Mouse (Mus musculus): ENCODE data around the gene Rpl14. TPM values are rescaled to one million over a fixed set of nuclear protein-coding genes. Genes with fewer than 3 reads are reported as not detected.

Gene Rpl14
- total and polyA plus RNA-seq, 3 experiments, result 1,081 to 2,026 (median 1,346) TPM

- TF ChIP-seq TCF12 (IDR thresholded peaks at IDR 0.05; ENCODE audit: low read depth, low read length) (no peak), USF2 (conservative IDR thresholded peaks at IDR 0.05; ENCODE audit: low read depth, low read length) (no peak), POLR2A (IDR thresholded peaks at IDR 0.05; ENCODE audit: low read depth, low read length) (peak; percentile 49), MAZ (IDR thresholded peaks at IDR 0.05; ENCODE audit: low read depth, low read length) (no peak), MXI1 (IDR thresholded peaks at IDR 0.05; ENCODE audit: low read depth, low read length) (no peak), HCFC1 (IDR thresholded peaks at IDR 0.05; ENCODE audit: low read depth, low read length) (no peak), TBP (conservative IDR thresholded peaks at IDR 0.05; ENCODE audit: low read depth, low read length) (no peak), NELFE (IDR thresholded peaks at IDR 0.05; ENCODE audit: low read depth, low read length) (0 out of 2 replicates have a peak, but pooled peaks have one; percentile 27), ZMIZ1 (IDR thresholded peaks at IDR 0.05; ENCODE audit: low read depth, low read length) (0 out of 2 replicates have a peak, but pooled peaks have one; percentile 50), RCOR1 (conservative IDR thresholded peaks at IDR 0.05; ENCODE audit: low read depth, low read length) (peak; percentile 34; the same call in 1 of the 2 replicates), SMC3 (IDR thresholded peaks at IDR 0.05; ENCODE audit: low read depth, low read length) (no peak)
Observed at GRCm38 (mm10) chr9:120575748-120576661, 4.8 kb downstream of the Rpl14 start (continued).

- H3K9ac ChIP-seq (ENCODE audit: insufficient read depth, low read depth), result peak overlapping the region; percentile 6; the same call in 1 of the 2 replicates
- H3K4me1 ChIP-seq (ENCODE audit: control insufficient read depth in 1 of 2, insufficient read depth in 2 of 2), result peaks cover 19 to 54% of the 10 kb centered on the region in 2 experiments
- in situ Hi-C loops (cut with MboI; ENCODE audit: low pct_ligation_motif_present, low pct_unique_long_range_greater_than_20kb, low sequenced_read_pairs) (no loop called here), dilution Hi-C loops (cut with MboI; ENCODE audit: extremely low pct_ligation_motif_present, extremely low pct_unique_long_range_greater_than_20kb, low sequenced_read_pairs) (no loop called here)
- no peaks in the 10 kb centered on the region for H3K27me3 ChIP-seq (replicated peaks)
- H3K36me3 ChIP-seq (replicated peaks in 1 of 2; ENCODE audit: control insufficient read depth in 1 of 2, insufficient read depth in 1 of 2, low read length in 1 of 2), result peaks cover 38 to 40% of the 10 kb centered on the region in 2 experiments
- H3K9me3 ChIP-seq (replicated peaks; ENCODE audit: low read length), result no peaks in the 10 kb centered on the region
- peak; percentile 52 for DNase-seq (ENCODE audit: extremely low read depth)
- H3K4me3 ChIP-seq (replicated peaks in 1 of 3; ENCODE audit: low read depth in 2 of 3, low read length in 2 of 3, poor library complexity in 1 of 3), result peak overlapping the region in 1 of 3 experiments; percentile 74
- peak overlapping the region; percentile 53 for H3K27ac ChIP-seq (ENCODE audit: insufficient read depth, low read depth)
- TF ChIP-seq MAZ (IDR thresholded peaks at IDR 0.05; ENCODE audit: low read depth, low read length), result no peak
- TF ChIP-seq USF1 (IDR thresholded peaks at IDR 0.05; ENCODE audit: low read depth, low read length), result no peak
- no peak for TF ChIP-seq ZC3H11A (IDR thresholded peaks at IDR 0.05; ENCODE audit: low read depth, low read length)
- TF ChIP-seq SMC3 (IDR thresholded peaks at IDR 0.05; ENCODE audit: low read depth, low read length), result no peak
- TF ChIP-seq NELFE (IDR thresholded peaks at IDR 0.05; ENCODE audit: low read depth, low read length), result no peak
- no peak for TF ChIP-seq ELF1 (IDR thresholded peaks at IDR 0.05; ENCODE audit: low read depth, low read length)
- no peak for TF ChIP-seq TBP (conservative IDR thresholded peaks at IDR 0.05; ENCODE audit: low read depth, low read length)
- no peak for TF ChIP-seq SIN3A (IDR thresholded peaks at IDR 0.05; ENCODE audit: low read length)
- TF ChIP-seq IRF4 (IDR thresholded peaks at IDR 0.05; ENCODE audit: low read depth, low read length), result no peak
- TF ChIP-seq TCF12 (IDR thresholded peaks at IDR 0.05; ENCODE audit: low read depth, low read length), result no peak
- TF ChIP-seq JUND (conservative IDR thresholded peaks at IDR 0.05; ENCODE audit: low read depth, low read length), result no peak
- TF ChIP-seq MAFK (IDR thresholded peaks at IDR 0.05; ENCODE audit: insufficient replicate concordance, low read length), result no peak
- H3K79me2 ChIP-seq (replicated peaks; ENCODE audit: control insufficient read depth, extremely low read depth, insufficient read depth, poor library complexity, severe bottlenecking), result peaks cover 21% of the 10 kb centered on the region
- peak overlapping the region; percentile 79 for H3K4me2 ChIP-seq (ENCODE audit: insufficient read depth, low read depth, poor library complexity, severe bottlenecking)
Observed at GRCm38 (mm10) chr9:120576662-120577013, 5.4 kb downstream of the Rpl14 start.
